Mouse (Mus musculus): Measurements from ENCODE around the gene Zfp42. TPM values are rescaled to one million over a fixed set of nuclear protein-coding genes. Genes with fewer than 3 reads are reported as not detected.

The Zfp42 gene
- polyA plus RNA-seq, 2 experiments: not detected

GRCm38 (mm10) chr8:43331657-43332056, 24.9 kb upstream of the Zfp42 start:
- TF ChIP-seq EP300 (IDR thresholded peaks at IDR 0.05; ENCODE audit: low read depth) (no peak), CTCF (IDR thresholded peaks at IDR 0.05; ENCODE audit: low read depth) (no peak)
- DNase-seq (ENCODE audit: low read depth in 3 of 3, low spot score in 3 of 3) (no peak), ATAC-seq (ENCODE audit: insufficient read depth) (no peak)
- H3K4me1 ChIP-seq (replicated peaks; ENCODE audit: control insufficient read depth in 2 of 2, insufficient read depth in 2 of 2, low read length in 1 of 2): no peaks in the 10 kb centered on the region
- WGBS (ENCODE audit: insufficient replicate concordance): 71% methylated on average over 7 of the region's 7 CpGs
- no peak overlapping the region for H3K4me2 ChIP-seq (ENCODE audit: low read depth)
- no peaks in the 10 kb centered on the region for H3K27me3 ChIP-seq (ENCODE audit: control insufficient read depth, insufficient read depth, low read length)
- no peak overlapping the region for H3K27ac ChIP-seq
- H3K36me3 ChIP-seq (replicated peaks; ENCODE audit: control insufficient read depth, insufficient read depth, low read depth): no peaks in the 10 kb centered on the region
- H3K9ac ChIP-seq (replicated peaks): no peak overlapping the region
- H3K9me3 ChIP-seq (ENCODE audit: control insufficient read depth, low read length): no peaks in the 10 kb centered on the region
- H3K4me3 ChIP-seq (ENCODE audit: insufficient read depth in 1 of 2, low read depth in 2 of 2, low read length in 2 of 2): no peak overlapping the region

- H3K9me3 ChIP-seq (ENCODE audit: control insufficient read depth, low read length): no peaks in the 10 kb centered on the region
- DNase-seq (ENCODE audit: low read depth in 3 of 3, low spot score in 3 of 3): no peak
- H3K36me3 ChIP-seq (replicated peaks; ENCODE audit: control insufficient read depth, insufficient read depth, low read depth): no peaks in the 10 kb centered on the region
- no peaks in the 10 kb centered on the region for H3K27me3 ChIP-seq (ENCODE audit: control insufficient read depth, insufficient read depth, low read length)
- H3K27ac ChIP-seq: no peak overlapping the region
- H3K9ac ChIP-seq (replicated peaks): no peak overlapping the region
- no peak overlapping the region for H3K4me3 ChIP-seq (ENCODE audit: insufficient read depth in 1 of 2, low read depth in 2 of 2, low read length in 2 of 2)
- TF ChIP-seq EP300 (IDR thresholded peaks at IDR 0.05; ENCODE audit: low read depth) (no peak), CTCF (IDR thresholded peaks at IDR 0.05; ENCODE audit: low read depth) (no peak)
- ATAC-seq (ENCODE audit: insufficient read depth): no peak
- H3K4me2 ChIP-seq (ENCODE audit: low read depth): no peak overlapping the region
- H3K4me1 ChIP-seq (replicated peaks; ENCODE audit: control insufficient read depth in 2 of 2, insufficient read depth in 2 of 2, low read length in 1 of 2): no peaks in the 10 kb centered on the region
- 78% methylated on average over 21 of the region's 21 CpGs for WGBS (ENCODE audit: insufficient replicate concordance)
These were observed 23.3 kb upstream of the Zfp42 start for GRCm38 (mm10) chr8:43329913-43330705.

GRCm38 (mm10) chr8:43328666-43329065, 21.9 kb upstream of the Zfp42 start:
- no peak overlapping the region for H3K4me2 ChIP-seq (ENCODE audit: low read depth)
- ATAC-seq (ENCODE audit: insufficient read depth) (no peak), DNase-seq (ENCODE audit: low read depth in 3 of 3, low spot score in 3 of 3) (no peak)
- no peak overlapping the region for H3K4me3 ChIP-seq (ENCODE audit: insufficient read depth in 1 of 2, low read depth in 2 of 2, low read length in 2 of 2)
- H3K9ac ChIP-seq (replicated peaks): no peak overlapping the region
- WGBS (ENCODE audit: insufficient replicate concordance): 56% methylated on average over 10 of the region's 10 CpGs
- H3K4me1 ChIP-seq (replicated peaks; ENCODE audit: control insufficient read depth in 2 of 2, insufficient read depth in 2 of 2, low read length in 1 of 2): no peaks in the 10 kb centered on the region
- H3K36me3 ChIP-seq (replicated peaks; ENCODE audit: control insufficient read depth, insufficient read depth, low read depth): no peaks in the 10 kb centered on the region
- H3K27me3 ChIP-seq (ENCODE audit: control insufficient read depth, insufficient read depth, low read length): no peaks in the 10 kb centered on the region
- no peaks in the 10 kb centered on the region; the same call in 1 of the 2 replicates for H3K9me3 ChIP-seq (ENCODE audit: control insufficient read depth, low read length)
- no peak overlapping the region for H3K27ac ChIP-seq
- no peak for TF ChIP-seq CTCF (IDR thresholded peaks at IDR 0.05; ENCODE audit: low read depth)
- TF ChIP-seq EP300 (IDR thresholded peaks at IDR 0.05; ENCODE audit: low read depth): no peak

GRCm38 (mm10) chr8:43320771-43321170, 14.0 kb upstream of the Zfp42 start:
- WGBS (ENCODE audit: insufficient replicate concordance): 65% methylated on average over 5 of the region's 5 CpGs
- no peaks in the 10 kb centered on the region; the same call in 1 of the 2 replicates for H3K9me3 ChIP-seq (ENCODE audit: control insufficient read depth, low read length)

GRCm38 (mm10) chr8:43308213-43308612, 1.4 kb upstream of the Zfp42 start:
- no peak for ATAC-seq (ENCODE audit: insufficient read depth)
- no peaks in the 10 kb centered on the region for H3K36me3 ChIP-seq (replicated peaks; ENCODE audit: control insufficient read depth, insufficient read depth, low read depth)
- H3K9me3 ChIP-seq (ENCODE audit: control insufficient read depth, low read length): no peaks in the 10 kb centered on the region; the same call in 1 of the 2 replicates
- no peak overlapping the region for H3K4me2 ChIP-seq (ENCODE audit: low read depth)
- H3K27ac ChIP-seq: no peak overlapping the region
- DNase-seq (ENCODE audit: low read depth in 3 of 3, low spot score in 3 of 3): no peak
- TF ChIP-seq EP300 (IDR thresholded peaks at IDR 0.05; ENCODE audit: low read depth): no peak
- TF ChIP-seq CTCF (IDR thresholded peaks at IDR 0.05; ENCODE audit: low read depth): no peak
- H3K4me1 ChIP-seq (replicated peaks; ENCODE audit: control insufficient read depth in 2 of 2, insufficient read depth in 2 of 2, low read length in 1 of 2): no peaks in the 10 kb centered on the region
- WGBS (ENCODE audit: insufficient replicate concordance): 50% methylated on average over 2 of the region's 2 CpGs
- H3K27me3 ChIP-seq (ENCODE audit: control insufficient read depth, insufficient read depth, low read length): no peaks in the 10 kb centered on the region
- no peak overlapping the region for H3K4me3 ChIP-seq (ENCODE audit: insufficient read depth in 1 of 2, low read depth in 2 of 2, low read length in 2 of 2)
- H3K9ac ChIP-seq (replicated peaks): no peak overlapping the region

More at GRCm38 (mm10) chr8:43320771-43321170, 14.0 kb upstream of the Zfp42 start:
- H3K27me3 ChIP-seq (ENCODE audit: control insufficient read depth, insufficient read depth, low read length): no peaks in the 10 kb centered on the region
- H3K4me1 ChIP-seq (replicated peaks; ENCODE audit: control insufficient read depth in 2 of 2, insufficient read depth in 2 of 2, low read length in 1 of 2): no peaks in the 10 kb centered on the region
- ATAC-seq (ENCODE audit: insufficient read depth) (no peak), DNase-seq (ENCODE audit: low read depth in 3 of 3, low spot score in 3 of 3) (no peak)
- no peak overlapping the region for H3K9ac ChIP-seq (replicated peaks)
- no peak overlapping the region for H3K4me2 ChIP-seq (ENCODE audit: low read depth)
- no peak overlapping the region for H3K27ac ChIP-seq
- no peaks in the 10 kb centered on the region for H3K36me3 ChIP-seq (replicated peaks; ENCODE audit: control insufficient read depth, insufficient read depth, low read depth)
- TF ChIP-seq CTCF (IDR thresholded peaks at IDR 0.05; ENCODE audit: low read depth) (no peak), EP300 (IDR thresholded peaks at IDR 0.05; ENCODE audit: low read depth) (no peak)
- H3K4me3 ChIP-seq (ENCODE audit: insufficient read depth in 1 of 2, low read depth in 2 of 2, low read length in 2 of 2): no peak overlapping the region
